Mouse (Mus musculus) intestine, embryonic 14.5 days (tissue): ENCODE results near the gene Elmo1. TPM values are rescaled to one million over a fixed set of nuclear protein-coding genes. Genes with fewer than 3 reads are reported as not detected.

Experiments used
- ATAC-seq: fragments of 200-750 bp; cut with Nextera tagmentation; replicated peaks from 2 replicates; pipeline ENCODE4 v1.8.0; 2017; ENCODE audit warnings: low read depth, moderate number of reproducible peaks, moderate TSS enrichment, moderate library complexity; ENCODE audit not compliant: low FRiP score, low TSS enrichment
- DNase-seq: peaks from one replicate; pipeline ENCODE4 v3.0.0-alpha.2; 2018; ENCODE audit warnings: low spot score
- H3K27ac ChIP-seq: fragments of 300-500 bp; sonication (generic); 2 replicates; pipeline ENCODE4 v1.5.1; 2014; ENCODE audit warnings: low read depth, mild to moderate bottlenecking, control low read depth
- H3K27me3 ChIP-seq: fragments of 300-500 bp; sonication (generic); replicated peaks from 2 replicates; pipeline ENCODE4 v1.6.1; 2014; ENCODE audit warnings: low read length, control low read depth; ENCODE audit not compliant: control insufficient read depth, insufficient read depth
- H3K36me3 ChIP-seq: fragments of 300-500 bp; sonication (generic); 2 replicates; pipeline ENCODE4 v1.6.1; 2014; ENCODE audit warnings: low read length, control low read depth; ENCODE audit not compliant: control insufficient read depth, insufficient read depth
- H3K4me1 ChIP-seq: fragments of 300-500 bp; sonication (generic); replicated peaks from 2 replicates; pipeline ENCODE4 v1.6.1; 2014; ENCODE audit warnings: low read length, control low read depth, mixed read lengths; ENCODE audit not compliant: control insufficient read depth, insufficient read depth
- H3K4me2 ChIP-seq: fragments of 300-500 bp; sonication (generic); 2 replicates; pipeline ENCODE4 v1.6.1; 2014; ENCODE audit warnings: low read length
- H3K4me3 ChIP-seq: fragments of 300-500 bp; sonication (generic); 2 replicates; pipeline ENCODE4 v1.5.1; 2014; ENCODE audit warnings: low read depth, low read length, control low read depth, mixed read lengths
- H3K9ac ChIP-seq: fragments of 300-500 bp; sonication (generic); 2 replicates; pipeline ENCODE4 v1.6.1; 2014; ENCODE audit warnings: mild to moderate bottlenecking, low read length
- H3K9me3 ChIP-seq: fragments of 300-500 bp; sonication (generic); 2 replicates; pipeline ENCODE4 v1.6.1; 2016; ENCODE audit warnings: low read length, control low read depth; ENCODE audit not compliant: control insufficient read depth
- WGBS: fragments of 180-500 bp; shearing (Covaris S2); extraction: QIAGEN DNeasy Blood & Tissue Kit; methylation state at CpG from one replicate; pipeline ENCODE4 v1.1.7; 2014; 5-methylcytosine and 5-hydroxymethylcytosine counted together
- polyA plus RNA-seq: library from polyadenylated mRNA; unstranded; fragments of >200 nt; fragmentation: Nextera tagmentation; extraction: Ambion mirVana; gene quantifications from 2 replicates; pipeline ENCODE4 v1.2.1, GENCODE M21; 2014

Elmo1 gene
- polyA plus RNA-seq, 1 experiment from 2014 or later, result 16.6 TPM

GRCm38 (mm10) chr13:20109987-20110680 is 19.7 kb downstream of the Elmo1 start:
- ATAC-seq (no peak), DNase-seq (no peak)
- Histone ChIP-seq H3K9me3 (no peaks in the 10 kb centered on the region), H3K4me3 (no peak overlapping the region), H3K9ac (no peak overlapping the region), H3K4me2 (no peak overlapping the region), H3K27me3 (no peaks in the 10 kb centered on the region), H3K36me3 (no peaks in the 10 kb centered on the region), H3K27ac (no peak overlapping the region), H3K4me1 (peaks cover 7% of the 10 kb centered on the region; the same call in 1 of the 2 replicates)
- 65% methylated on average over 11 of the region's 11 CpGs for WGBS

DNA sequence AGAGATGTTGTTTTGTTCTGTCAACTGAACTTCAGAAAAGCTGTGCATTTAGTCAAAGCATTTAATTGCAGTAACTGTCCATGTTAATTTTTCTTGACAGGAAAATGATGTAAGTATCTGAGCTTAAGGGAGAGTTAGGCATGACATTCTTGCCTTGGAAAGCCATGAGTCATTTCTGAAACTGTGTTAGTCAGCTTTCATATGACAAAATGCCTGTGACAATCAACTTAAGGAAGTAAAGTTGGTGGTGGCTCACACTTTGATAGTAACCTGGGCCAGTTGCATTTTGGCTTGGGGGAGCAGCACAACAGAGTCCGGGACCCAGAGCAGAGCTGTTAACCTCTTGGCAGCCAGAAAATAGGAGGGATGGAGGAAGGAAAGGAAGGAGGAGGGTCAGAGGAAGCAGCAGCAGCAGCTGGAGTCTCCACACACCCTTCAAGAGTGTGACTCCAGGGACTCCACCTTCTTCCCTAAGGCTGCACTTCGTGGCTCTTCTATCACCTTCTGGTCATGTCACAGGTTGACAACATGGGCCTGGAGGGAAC is 20.9 kb downstream of the Elmo1 start:
- WGBS, result 29% methylated on average over 2 of the region's 2 CpGs
- H3K9ac ChIP-seq, result no peak overlapping the region
- H3K4me2 ChIP-seq, result no peak overlapping the region
- no peaks in the 10 kb centered on the region for H3K27me3 ChIP-seq
- H3K4me1 ChIP-seq, result peaks cover 13% of the 10 kb centered on the region
- no peak overlapping the region for H3K4me3 ChIP-seq
- no peak overlapping the region for H3K27ac ChIP-seq
- H3K36me3 ChIP-seq, result no peaks in the 10 kb centered on the region
- ATAC-seq (no peak), DNase-seq (no peak)
- H3K9me3 ChIP-seq, result no peaks in the 10 kb centered on the region

- Histone ChIP-seq H3K4me3 (no peak overlapping the region), H3K27me3 (no peaks in the 10 kb centered on the region), H3K9me3 (no peaks in the 10 kb centered on the region), H3K4me1 (peaks cover 14% of the 10 kb centered on the region), H3K27ac (no peak overlapping the region), H3K36me3 (no peaks in the 10 kb centered on the region), H3K9ac (no peak overlapping the region), H3K4me2 (no peak overlapping the region)
- WGBS, result 52% methylated on average over 9 of the region's 9 CpGs
- DNase-seq (no peak), ATAC-seq (no peak)
Observed at GRCm38 (mm10) chr13:20115131-20115907, 24.9 kb downstream of the Elmo1 start.

DNA sequence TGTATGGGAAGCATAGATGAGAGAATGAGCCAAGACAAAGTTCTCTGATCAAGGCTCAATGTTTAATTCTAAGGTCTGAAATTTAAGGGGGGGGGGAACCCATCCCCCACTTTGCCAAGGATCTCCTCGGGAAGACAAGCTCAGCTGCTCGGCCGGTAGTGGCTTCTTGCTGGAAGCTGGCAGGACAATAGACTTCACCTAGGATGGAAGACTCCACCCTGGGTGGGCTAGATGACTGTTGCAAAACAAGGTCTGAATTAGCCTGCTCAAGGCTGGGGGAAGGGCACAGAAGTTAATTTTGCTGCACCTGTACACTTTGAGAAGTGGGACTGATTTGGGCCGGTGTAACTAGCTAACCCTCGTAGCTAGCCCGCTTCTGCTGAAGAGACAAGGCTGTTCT is 25.6 kb downstream of the Elmo1 start:
- no peaks in the 10 kb centered on the region for H3K36me3 ChIP-seq
- no peak for DNase-seq
- no peaks in the 10 kb centered on the region for H3K27me3 ChIP-seq
- WGBS, result 59% methylated on average over 6 of the region's 6 CpGs
- no peaks in the 10 kb centered on the region for H3K9me3 ChIP-seq
- no peak overlapping the region for H3K4me3 ChIP-seq
- H3K4me1 ChIP-seq, result peaks cover 14% of the 10 kb centered on the region
- no peak for ATAC-seq
- H3K4me2 ChIP-seq, result no peak overlapping the region
- no peak overlapping the region for H3K9ac ChIP-seq
- no peak overlapping the region for H3K27ac ChIP-seq

- DNase-seq (no peak), ATAC-seq (no peak)
Observed at GRCm38 (mm10) chr13:20116868-20117510, 26.6 kb downstream of the Elmo1 start.

GRCm38 (mm10) chr13:20117691-20118090 is 27.3 kb downstream of the Elmo1 start:
- Histone ChIP-seq H3K4me2 (no peak overlapping the region), H3K9me3 (no peaks in the 10 kb centered on the region), H3K4me3 (no peak overlapping the region), H3K9ac (no peak overlapping the region), H3K27ac (no peak overlapping the region), H3K4me1 (peaks cover 7% of the 10 kb centered on the region), H3K36me3 (no peaks in the 10 kb centered on the region), H3K27me3 (no peaks in the 10 kb centered on the region)
- ATAC-seq (no peak), DNase-seq (no peak)
- WGBS, result 55% methylated on average over 1 of the region's 1 CpGs

More at GRCm38 (mm10) chr13:20116868-20117510, 26.6 kb downstream of the Elmo1 start:
- Histone ChIP-seq H3K9me3 (no peaks in the 10 kb centered on the region), H3K36me3 (no peaks in the 10 kb centered on the region), H3K4me3 (no peak overlapping the region), H3K27ac (no peak overlapping the region), H3K4me2 (no peak overlapping the region), H3K4me1 (peaks cover 13% of the 10 kb centered on the region), H3K9ac (no peak overlapping the region), H3K27me3 (no peaks in the 10 kb centered on the region)
- WGBS, result 53% methylated on average over 1 of the region's 1 CpGs

DNA sequence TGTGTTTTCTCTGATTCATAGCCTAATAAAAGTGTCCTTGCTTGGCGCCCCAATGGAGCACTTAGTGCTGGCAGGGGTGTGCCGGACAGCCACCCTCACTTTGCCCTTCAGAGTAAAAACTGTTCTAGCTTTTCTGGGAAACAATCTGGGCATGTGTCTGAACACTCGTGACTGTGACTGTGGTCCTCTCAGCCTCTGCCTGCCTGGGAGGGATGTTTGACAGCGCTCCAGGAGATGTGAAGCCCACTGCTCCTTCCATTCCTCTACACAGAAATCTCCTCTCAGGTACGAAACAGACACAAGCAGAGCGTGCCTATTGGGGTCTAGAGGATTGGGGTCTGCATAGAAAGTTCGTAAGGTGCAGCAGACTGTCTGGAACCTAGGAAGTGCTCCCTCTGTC is 28.5 kb downstream of the Elmo1 start:
- Histone ChIP-seq H3K27me3 (no peaks in the 10 kb centered on the region), H3K36me3 (no peaks in the 10 kb centered on the region), H3K9me3 (no peaks in the 10 kb centered on the region), H3K4me1 (peaks cover 7% of the 10 kb centered on the region), H3K27ac (no peak overlapping the region), H3K4me3 (no peak overlapping the region), H3K4me2 (no peak overlapping the region), H3K9ac (no peak overlapping the region)
- WGBS, result 82% methylated on average over 7 of the region's 7 CpGs
- ATAC-seq (no peak), DNase-seq (no peak)

GRCm38 (mm10) chr13:20120723-20121122 is 30.3 kb downstream of the Elmo1 start:
- H3K4me3 ChIP-seq, result no peak overlapping the region
- no peak overlapping the region for H3K9ac ChIP-seq
- H3K9me3 ChIP-seq, result no peaks in the 10 kb centered on the region
- whole genome bisulfite sequencing, result 58% methylated on average over 5 of the region's 5 CpGs
- no peaks in the 10 kb centered on the region for H3K36me3 ChIP-seq
- H3K27me3 ChIP-seq, result no peaks in the 10 kb centered on the region
- no peak overlapping the region for H3K4me2 ChIP-seq
- no peak overlapping the region for H3K27ac ChIP-seq
- DNase-seq (no peak), ATAC-seq (no peak)
- H3K4me1 ChIP-seq, result peaks cover 4% of the 10 kb centered on the region
